Mouse (Mus musculus) hindbrain, embryonic 16.5 days (tissue): ENCODE results near the gene Nod2. TPM values are rescaled to one million over a fixed set of nuclear protein-coding genes. Genes with fewer than 3 reads are reported as not detected.

Experiments
- polyA plus RNA-seq: library from polyadenylated mRNA; unstranded; fragments of >200 nt; fragmentation: Nextera tagmentation; extraction: Ambion mirVana; gene quantifications from 2 replicates; pipeline ENCODE4 v1.2.1, GENCODE M21; 2015

The Nod2 gene
- polyA plus RNA-seq, 1 experiment from 2014 or later: 0.20 TPM

Other genes starting within 250 kb of the Nod2 start
- 45.8 and 63.0 TPM in 2 replicates for gene Nkd1, start 126.0 kb upstream of the Nod2 start, polyA plus RNA-seq
- gene Snx20, start 11.2 kb upstream of the Nod2 start, polyA plus RNA-seq: 1.1 TPM in 2 replicates
- gene Cyld, start 49.7 kb downstream of the Nod2 start, polyA plus RNA-seq: 13.6 and 15.1 TPM in 2 replicates